Mouse (Mus musculus) retina, postnatal 7 days (tissue): ENCODE measurements around the gene Fkbp14.

Source experiments
- DNase-seq: peaks from one replicate; pipeline ENCODE4 v3.0.0-alpha.2; 2012; ENCODE audit warnings: low read depth, low spot score

Gene Fkbp14

GRCm38 (mm10) chr6:54597208-54597607, at the start of gene Fkbp14:
Gene Fkbp14 (minus strand): TSS chr6:54597308.
- DNase-seq = no peak

GRCm38 (mm10) chr6:54643181-54643580, 46.1 kb upstream of the Fkbp14 start:
- no peak for DNase-seq

DNA sequence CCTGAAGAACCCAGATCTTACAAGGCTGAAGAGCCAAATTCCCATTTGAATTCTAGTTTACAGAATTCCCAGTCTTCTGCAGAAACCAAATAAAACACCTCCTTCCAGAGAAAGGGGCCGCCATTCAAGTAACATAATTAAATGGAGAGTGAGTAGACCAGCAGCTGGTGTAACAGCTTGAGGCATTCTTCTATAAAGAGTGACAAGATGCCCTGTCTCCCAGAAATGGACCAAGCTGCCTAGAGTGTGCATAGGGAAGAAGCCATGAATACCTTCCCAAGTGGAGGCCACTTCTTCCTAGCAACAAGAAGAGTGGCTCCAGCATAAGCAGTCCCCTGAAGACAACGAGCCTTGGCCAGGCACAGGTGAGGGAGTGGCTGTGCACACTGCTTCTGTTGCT, 44.8 kb upstream of the Fkbp14 start:
- DNase-seq = no peak

DNA sequence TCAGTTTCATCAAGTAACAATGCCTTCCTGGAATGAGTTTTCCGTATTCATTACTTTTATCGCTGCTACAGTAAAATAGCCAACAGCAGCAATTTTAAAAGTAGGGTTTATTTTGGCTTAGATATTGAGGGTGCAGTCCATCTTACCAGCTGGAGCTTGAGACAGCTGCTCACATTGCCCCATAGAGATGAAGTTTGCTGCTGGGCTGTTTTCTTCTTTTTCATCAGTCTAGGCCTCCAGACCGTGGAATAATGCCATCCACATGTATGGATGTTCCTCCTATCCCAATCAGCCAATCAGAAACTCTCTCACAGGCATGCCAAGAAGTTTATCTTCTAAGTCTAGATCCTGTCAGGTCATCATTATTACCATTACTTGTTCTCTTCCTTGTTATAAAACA, 42.8 kb upstream of the Fkbp14 start:
- DNase-seq = no peak

DNA sequence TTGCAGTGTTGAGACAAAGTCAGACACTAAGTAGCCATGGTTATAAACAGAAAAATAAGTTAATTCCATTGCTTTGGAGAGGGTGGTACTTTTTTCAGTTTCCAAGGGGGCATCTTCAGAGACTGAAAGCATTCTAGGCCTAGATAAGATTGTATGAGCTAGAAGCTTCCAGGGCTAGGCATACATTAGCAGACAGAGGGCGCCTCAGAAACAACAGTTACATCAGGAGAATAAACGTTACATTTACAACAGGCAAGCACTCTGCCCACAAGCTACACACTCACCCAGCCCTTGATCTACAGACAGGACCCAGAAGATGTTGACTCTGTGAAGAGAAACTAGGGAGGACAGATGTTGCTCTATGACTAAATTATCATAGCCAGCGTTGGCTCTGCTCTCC, 34.4 kb upstream of the Fkbp14 start:
- DNase-seq = no peak

GRCm38 (mm10) chr6:54629734-54630133, 32.6 kb upstream of the Fkbp14 start:
- peak; percentile 16 for DNase-seq

DNA sequence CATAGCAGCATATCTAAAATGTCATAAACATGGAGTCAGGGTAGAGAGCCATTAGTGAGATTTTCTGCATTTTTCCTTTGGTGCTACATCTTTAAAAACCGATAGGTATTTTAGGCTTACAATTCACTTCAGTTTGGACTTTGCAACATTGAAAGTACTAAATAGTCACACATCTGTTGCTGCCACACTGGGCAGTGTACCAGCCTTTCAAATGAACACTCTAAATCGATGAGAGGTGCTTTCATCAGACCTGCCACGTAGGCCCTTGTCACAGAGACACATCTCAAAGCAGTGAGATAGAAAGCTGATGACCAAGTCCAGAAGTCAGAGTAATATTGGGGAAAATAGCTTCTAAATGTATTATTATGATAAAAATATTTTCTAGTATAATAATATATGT, 31.3 kb upstream of the Fkbp14 start:
- no peak for DNase-seq

DNA sequence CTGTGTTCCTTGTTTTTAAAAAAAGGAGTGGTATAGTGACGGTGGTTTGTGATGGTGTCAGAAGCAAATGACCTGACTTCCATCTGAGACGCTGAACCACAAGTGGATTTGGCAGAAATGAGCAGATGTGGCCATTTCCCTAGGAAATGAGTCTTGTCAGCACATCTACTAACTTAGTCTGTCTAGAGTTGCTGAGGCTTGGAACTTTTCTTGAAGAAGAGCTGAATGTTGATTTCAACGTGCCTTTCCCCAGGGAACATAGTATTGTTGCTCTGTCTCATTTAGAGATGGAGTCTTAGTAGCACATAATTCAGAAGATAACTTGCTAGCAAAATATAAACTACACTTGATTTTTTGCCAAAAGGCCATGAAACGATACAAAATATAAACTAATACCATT, 23.2 kb upstream of the Fkbp14 start:
- DNase-seq = no peak

GRCm38 (mm10) chr6:54619530-54619929, 22.4 kb upstream of the Fkbp14 start:
- no peak for DNase-seq

DNA sequence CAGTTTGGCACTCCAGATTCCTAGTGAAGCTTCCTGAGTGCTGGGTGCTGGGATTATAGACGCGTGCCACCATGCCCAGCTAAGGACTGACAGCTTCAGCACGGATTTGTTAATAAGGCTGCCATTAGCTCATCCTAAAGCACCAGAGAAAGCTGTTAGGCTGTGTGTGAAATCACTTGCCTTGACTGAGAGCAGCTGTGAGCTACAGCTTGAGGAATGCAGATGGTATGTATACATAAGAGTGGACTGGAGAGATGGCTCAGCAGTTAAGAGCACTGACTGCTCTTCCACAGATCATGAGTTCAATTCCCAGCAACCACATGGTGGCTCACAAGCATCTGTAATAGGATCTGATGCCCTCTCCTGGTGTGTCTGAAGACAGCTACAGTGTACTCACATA, 20.3 kb upstream of the Fkbp14 start:
- no peak for DNase-seq

DNA sequence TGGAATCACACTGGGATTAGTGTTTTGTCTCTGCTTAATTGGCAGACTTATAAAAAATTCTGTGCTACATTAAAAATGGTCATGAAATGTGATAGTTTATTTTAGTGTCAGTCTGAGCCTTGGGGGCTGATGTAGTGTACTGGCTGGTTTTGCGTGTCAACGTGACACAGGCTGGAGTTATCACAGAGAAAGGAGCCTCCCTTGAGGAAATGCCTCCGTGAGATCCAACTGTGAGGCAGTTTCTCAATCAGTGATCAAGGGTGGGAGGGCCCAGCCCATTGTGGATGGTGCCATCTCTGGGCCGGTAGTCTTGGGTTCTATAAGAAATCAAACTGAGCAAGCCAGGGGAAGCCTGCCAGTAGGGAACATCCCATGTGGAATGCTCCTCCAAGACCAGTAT, 9.1 kb upstream of the Fkbp14 start:
- DNase-seq = no peak

- no peak for DNase-seq
Observed at GRCm38 (mm10) chr6:54604001-54604715, 7.0 kb upstream of the Fkbp14 start.

DNA sequence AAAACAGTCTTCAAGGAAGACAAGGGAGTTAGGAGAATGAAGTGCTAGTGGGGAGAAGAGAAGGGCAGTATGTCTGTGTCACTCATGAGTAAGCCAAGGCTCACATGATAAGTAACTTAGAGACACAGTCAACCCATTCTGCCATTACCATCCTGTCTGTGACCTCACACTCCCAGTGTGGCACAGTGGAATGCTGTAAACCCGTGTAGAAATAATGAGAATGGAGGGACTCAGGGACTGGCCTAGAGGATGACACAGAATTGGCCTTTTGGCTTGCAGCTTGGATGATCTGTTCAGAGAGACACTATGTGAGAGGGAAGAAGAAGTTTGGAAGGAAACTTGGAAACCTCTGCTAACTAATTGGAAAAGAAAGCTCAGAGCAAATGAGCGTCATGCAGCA, 5.8 kb upstream of the Fkbp14 start:
- DNase-seq = no peak

DNA sequence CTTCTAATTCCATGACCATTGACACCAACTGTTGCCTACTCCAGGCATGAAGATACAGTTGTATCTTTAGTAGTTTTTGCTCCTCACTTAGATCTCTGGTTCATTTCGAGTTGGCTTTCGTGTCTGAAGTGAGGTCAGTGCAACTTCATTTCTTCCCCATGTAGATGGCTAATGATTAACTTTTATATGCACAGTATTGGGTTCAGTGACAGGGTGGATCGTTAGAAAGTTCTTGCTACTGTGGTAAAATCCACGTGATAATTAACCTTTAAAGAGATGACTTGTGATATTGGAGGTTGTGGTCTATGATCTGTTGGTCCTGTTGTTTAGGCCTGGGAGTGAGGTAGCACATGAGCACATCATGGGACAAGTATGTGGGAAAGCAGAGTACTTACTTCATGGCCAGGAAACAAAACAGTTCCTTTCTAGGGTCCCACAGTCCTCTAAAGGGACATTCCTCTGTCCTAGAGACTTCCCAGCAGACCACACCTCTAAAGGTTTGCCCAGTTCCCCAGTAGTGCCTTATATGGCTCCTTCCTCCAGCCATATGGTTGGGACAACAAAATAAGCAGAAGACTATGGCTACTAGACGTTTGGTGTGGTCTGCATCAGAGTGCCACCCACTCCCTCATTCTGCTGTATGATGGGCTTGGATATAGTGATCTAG, 3.7 kb upstream of the Fkbp14 start:
- no peak for DNase-seq

GRCm38 (mm10) chr6:54597711-54598110, 603 bp upstream of the Fkbp14 start:
- no peak for DNase-seq

DNA sequence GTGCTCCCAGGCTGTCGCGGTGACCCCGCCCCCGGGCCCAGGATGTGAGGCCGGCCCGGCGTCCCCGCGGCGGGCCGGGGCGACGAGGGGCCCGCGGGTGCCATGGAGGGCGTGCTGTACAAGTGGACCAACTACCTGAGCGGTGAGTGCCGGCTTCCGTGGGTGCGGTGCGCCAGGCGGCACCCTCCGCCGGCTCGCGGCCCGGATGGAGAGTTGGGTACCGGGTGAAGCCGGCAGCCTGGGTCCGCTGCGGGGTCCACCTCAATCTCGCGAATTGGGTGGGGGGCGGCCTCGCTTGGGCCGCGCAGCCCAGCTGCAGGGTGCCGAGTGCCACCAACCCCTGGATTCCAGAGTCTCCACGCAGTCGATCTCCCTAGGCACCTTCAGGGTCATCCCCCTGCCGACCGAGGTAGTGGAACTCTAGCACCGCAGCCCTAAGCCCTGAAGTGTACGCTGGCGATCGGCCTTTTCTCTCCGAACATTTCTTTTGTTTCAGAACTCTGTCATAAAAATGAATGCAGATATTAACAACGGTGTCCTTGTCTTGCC, 1.7 kb downstream of the Fkbp14 start:
- DNase-seq = no peak

GRCm38 (mm10) chr6:54594469-54595329, 2.4 kb downstream of the Fkbp14 start, which contains the start of gene Plekha8:
Gene Plekha8 (plus strand): TSS chr6:54595111.
- DNase-seq = peak; percentile 92

DNA sequence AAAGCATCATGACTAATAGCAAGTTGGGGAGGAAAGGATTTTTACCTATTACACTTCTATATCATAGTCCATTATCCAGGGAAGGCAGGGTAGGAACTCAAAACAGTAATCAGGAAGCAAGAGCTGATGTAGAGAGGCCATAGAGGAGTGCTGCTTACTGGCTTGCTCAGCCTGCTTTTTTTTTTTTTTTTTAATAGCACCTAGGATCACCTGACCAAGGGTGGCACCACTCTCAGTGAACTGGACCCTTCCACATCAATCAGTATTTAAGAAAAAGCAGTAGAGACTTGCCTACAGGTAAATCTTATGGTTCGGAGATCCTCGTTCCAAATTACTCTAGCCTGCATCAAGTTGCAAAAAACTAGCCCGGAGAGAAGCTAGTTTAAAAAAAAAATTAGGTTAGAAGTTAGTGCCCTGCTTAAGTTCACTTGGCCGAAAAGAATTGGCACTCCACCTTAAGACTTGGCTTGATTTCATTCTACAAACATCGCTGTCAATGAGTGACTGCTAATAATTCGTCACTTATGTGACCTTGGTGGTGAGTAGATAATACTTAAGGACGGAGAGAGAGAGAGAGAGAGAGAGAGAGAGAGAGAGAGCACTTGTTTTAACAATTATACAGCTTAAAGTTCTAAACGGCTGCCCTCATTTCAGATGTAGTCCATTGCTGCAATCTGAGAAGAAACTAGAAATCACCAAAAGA, 3.2 kb downstream of the Fkbp14 start:
- no peak for DNase-seq

DNA sequence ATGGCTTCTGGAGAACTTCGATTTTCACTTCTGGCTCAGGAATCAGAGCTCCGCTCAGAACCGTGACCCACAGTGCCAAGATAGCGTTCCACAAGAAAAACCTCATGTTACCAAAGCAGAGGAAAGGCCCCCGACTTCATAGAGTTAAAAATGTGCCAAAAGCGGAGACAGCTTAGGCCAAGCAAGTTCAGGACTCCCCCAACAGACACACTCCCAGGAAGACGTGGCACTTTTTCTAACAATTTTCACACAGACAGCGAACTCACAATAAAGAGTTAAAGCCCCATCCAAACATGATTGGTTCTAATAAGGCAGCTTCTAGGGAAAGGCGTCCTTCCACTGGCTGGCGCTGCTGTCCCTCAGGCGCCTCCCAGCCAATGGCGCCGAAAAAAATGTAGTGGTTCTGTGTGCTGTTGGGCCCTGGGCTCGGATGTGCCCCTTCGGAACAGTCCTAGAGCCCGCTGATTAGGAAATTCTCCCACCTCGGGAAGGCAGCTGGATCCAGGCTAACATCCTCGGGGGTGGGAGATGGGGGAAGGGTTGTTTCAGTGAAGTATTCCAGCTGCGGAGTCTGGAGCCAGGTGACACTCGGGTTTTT, 4.1 kb downstream of the Fkbp14 start:
- peak; percentile 79 for DNase-seq

DNA sequence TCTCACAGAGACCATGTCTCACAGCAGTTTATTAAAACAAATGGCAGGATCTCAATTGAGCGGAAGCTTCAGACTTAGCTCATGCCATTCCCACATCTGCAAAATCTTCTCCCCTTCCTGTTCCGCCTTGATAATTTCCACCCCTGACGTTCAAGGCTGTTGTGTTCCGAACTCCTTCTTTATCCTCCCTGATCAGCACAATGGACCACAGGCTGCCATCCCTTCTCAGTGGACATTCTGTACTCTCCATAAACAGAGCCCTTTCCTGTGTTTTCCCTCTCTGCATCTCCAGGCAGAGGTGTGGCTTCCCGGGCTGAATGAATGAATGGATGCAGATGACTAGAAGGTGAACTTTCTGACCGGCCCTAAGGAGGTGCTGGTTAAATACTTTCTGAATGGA, 5.3 kb downstream of the Fkbp14 start:
- no peak for DNase-seq

DNA sequence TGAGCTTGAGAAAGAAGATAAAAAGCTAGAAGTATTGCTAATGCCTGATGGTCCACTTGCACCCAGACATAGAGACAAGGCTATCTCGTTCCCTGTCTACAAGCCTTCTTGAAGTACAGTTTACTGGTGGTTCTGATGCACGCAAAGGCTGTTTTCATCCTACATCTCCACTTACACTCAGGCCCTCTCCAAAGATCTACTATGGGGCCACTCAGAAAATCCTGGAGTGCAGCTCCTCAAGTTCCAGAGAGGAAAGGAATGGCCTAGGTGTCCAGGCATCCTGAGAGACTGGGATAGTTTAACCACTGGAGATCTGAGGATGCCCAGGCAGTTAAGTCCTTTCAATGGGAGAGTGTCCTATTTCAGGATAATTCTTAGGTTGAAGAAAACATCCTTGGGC, 6.4 kb downstream of the Fkbp14 start:
- no peak for DNase-seq
